Mouse (Mus musculus) left cerebral cortex, adult 6 months (tissue): ENCODE measurements around the gene Asgr2. TPM values are rescaled to one million over a fixed set of nuclear protein-coding genes. Genes with fewer than 3 reads are reported as not detected.

ENCODE experiments used
- long read RNA-seq, 2 experiments: library from polyadenylated mRNA; unstranded; transcript quantifications; one replicate each; pipeline ENCODE4 v2.0.0; 2019 to 2020
- polyA plus RNA-seq: library from polyadenylated mRNA; unstranded; fragments of <200 nt; fragmentation: Nextera tagmentation; gene quantifications from 2 replicates; pipeline ENCODE4 v1.2.3, GENCODE M21; 2021

Asgr2 gene
- polyA plus RNA-seq: not detected in 2 replicates
- long read RNA-seq, experiment 1: 0 reads
- long read RNA-seq, experiment 2: 0 reads

DNA sequence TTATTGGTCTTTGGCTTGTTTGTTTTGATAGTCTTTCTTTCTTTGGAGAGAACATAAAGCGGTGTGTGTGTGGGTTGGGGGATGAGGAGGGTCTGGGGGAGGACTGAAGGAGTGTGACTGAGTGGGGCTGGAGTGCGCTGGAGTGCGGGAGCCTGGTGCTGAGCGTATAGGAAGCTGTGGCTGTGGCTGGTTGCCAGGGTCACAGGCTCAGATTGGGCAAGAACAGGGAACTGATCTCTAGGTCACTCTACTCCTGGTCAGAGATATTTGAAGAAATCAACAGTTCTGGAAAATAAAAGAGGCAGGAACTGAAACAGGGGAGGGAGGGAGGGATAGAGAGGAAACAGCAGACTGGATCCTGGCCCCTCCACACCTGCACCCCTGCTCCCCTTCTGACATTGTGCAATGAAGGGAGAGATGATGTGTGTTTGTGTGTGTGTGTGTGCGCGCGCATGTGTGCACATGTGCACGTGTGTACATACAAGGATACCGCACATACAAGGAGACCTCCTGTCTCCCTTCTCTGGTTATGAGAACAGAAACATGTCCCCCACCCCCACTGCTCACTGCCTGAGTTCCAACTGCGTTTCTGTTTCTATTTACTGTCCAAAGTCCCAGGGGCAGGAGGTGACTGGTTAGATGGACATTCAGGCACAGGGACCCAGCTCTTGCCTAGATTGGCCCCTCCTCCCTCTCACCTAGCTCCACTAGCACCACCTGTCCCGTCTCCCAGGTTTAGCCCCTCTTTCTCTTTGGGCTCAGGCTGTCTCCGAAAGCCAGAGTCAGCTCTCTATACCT is at the start of gene Asgr2:
Gene Asgr2 (plus strand): TSS at position 659 of the 798 bp plus-strand sequence.

DNA sequence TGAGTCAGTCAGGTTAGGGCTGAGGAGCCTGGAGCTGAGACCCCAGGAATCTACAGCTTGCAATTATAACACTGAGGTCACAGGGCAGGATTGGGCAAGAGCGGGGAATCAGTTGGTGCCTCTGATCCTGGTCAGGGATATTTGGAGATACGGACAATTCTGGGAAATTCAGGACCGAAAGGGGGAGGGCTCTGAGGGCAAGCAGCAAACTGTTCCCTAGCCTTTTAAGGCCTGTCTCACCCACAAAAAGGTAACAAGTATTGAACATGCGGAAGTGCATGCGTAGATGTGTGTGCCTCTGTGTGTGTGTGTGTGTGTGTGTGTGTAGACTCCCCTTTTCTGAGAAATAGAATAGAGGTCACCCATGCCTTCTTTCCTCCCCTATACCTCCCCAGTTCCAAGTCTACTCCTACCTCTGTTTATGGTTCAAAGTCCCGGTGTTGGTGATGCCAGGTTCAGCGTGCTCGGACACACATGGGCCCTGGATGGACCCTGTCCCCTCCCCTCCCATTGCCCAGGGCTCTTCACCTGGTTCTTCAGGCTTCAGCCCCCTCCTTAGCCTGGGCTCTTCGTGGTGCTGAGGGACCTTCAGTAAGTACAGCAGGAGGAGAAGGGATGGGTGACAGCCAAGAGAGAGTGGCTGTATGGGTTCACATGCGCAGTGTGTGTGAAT is 38.4 kb upstream of the Asgr2 start, which contains the start of gene Asgr1:
Gene Asgr1 (plus strand): TSS at position 188 of the 673 bp plus-strand sequence.

DNA sequence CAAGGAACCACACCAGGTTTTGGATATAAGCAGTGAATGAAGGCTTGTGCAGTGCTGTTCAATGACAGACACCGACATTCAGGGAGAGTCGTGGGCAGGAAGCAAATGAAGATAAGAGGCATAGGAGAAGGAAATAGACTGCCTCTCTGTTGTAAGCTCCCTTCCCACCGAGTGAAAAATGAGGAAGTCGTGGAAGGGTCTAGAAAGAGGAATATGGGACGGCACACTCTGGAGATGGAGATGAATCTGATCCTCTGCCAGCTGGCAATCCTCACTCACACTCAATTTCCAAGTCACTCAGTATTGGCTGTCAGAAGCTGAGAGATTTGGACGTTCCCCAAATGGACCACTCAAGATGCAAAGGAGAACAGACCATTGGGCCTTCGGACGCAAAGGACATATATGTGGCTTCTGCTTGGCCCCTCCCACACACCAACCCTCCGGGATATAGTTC is 37.5 kb downstream of the Asgr2 start, which contains the start of gene Mgl2:
Gene Mgl2 (plus strand): TSS at position 404 of the 454 bp plus-strand sequence.

Other genes with a start within 250 kb of the Asgr2 start
- gene Plscr3, start 246.3 kb upstream of the Asgr2 start, polyA plus RNA-seq: 4.0 and 11.7 TPM in 2 replicates
- gene Tnk1, start 233.9 kb upstream of the Asgr2 start, polyA plus RNA-seq: 0.08 TPM in 1 of 2 replicates, not detected in the other
- gene Tmem95, start 214.6 kb upstream of the Asgr2 start, polyA plus RNA-seq: not detected in 2 replicates
- 0.42 and 0.43 TPM in 2 replicates for gene Kctd11, start 211.2 kb upstream of the Asgr2 start, polyA plus RNA-seq
- not detected in 2 replicates for gene Acap1, start 197.1 kb upstream of the Asgr2 start, polyA plus RNA-seq
- 0.20 and 0.37 TPM in 2 replicates for gene 2810408A11Rik, start 191.7 kb upstream of the Asgr2 start, polyA plus RNA-seq
- 8.7 and 12.8 TPM in 2 replicates for gene Neurl4, start 191.6 kb upstream of the Asgr2 start, polyA plus RNA-seq
- 19.7 and 23.9 TPM in 2 replicates for gene Gps2, start 178.8 kb upstream of the Asgr2 start, polyA plus RNA-seq
- 765 and 797 TPM in 2 replicates for gene Eif5a, start 170.7 kb upstream of the Asgr2 start, polyA plus RNA-seq
- 0.92 TPM in 1 of 2 replicates, not detected in the other for gene Ybx2, start 156.8 kb upstream of the Asgr2 start, polyA plus RNA-seq
- 0.61 and 0.64 TPM in 2 replicates for gene Slc2a4, start 144.5 kb upstream of the Asgr2 start, polyA plus RNA-seq
- not detected in 2 replicates for gene Cldn7, start 127.9 kb upstream of the Asgr2 start, polyA plus RNA-seq
- 16.4 and 21.9 TPM in 2 replicates for gene Ctdnep1, start 111.5 kb upstream of the Asgr2 start, polyA plus RNA-seq
- 112 and 113 TPM in 2 replicates for gene Elp5, start 110.1 kb upstream of the Asgr2 start, polyA plus RNA-seq
- gene Gabarap, start 101.5 kb upstream of the Asgr2 start, polyA plus RNA-seq: 291 and 457 TPM in 2 replicates
- 9.2 and 18.6 TPM in 2 replicates for gene Phf23, start 96.9 kb upstream of the Asgr2 start, polyA plus RNA-seq
- 1.6 and 4.0 TPM in 2 replicates for gene Dvl2, start 92.0 kb upstream of the Asgr2 start, polyA plus RNA-seq
- 40.5 and 55.2 TPM in 2 replicates for gene Acadvl, start 77.2 kb upstream of the Asgr2 start, polyA plus RNA-seq
- gene Dlg4, start 75.7 kb upstream of the Asgr2 start, polyA plus RNA-seq: 50.8 and 69.9 TPM in 2 replicates
- 3.1 and 3.3 TPM in 2 replicates for gene Asgr1, start 38.6 kb upstream of the Asgr2 start, polyA plus RNA-seq
- 0.83 and 1.4 TPM in 2 replicates for gene Mgl2, start 37.7 kb downstream of the Asgr2 start, polyA plus RNA-seq
- gene Clec10a, start 63.6 kb downstream of the Asgr2 start, polyA plus RNA-seq: 1.9 and 2.1 TPM in 2 replicates
- gene Slc16a11, start 120.1 kb downstream of the Asgr2 start, polyA plus RNA-seq: 5.1 and 9.8 TPM in 2 replicates
- 1.9 and 2.8 TPM in 2 replicates for gene Slc16a13, start 128.4 kb downstream of the Asgr2 start, polyA plus RNA-seq
- gene Bcl6b, start 137.2 kb downstream of the Asgr2 start, polyA plus RNA-seq: 0.37 and 0.53 TPM in 2 replicates
- 64.6 and 93.6 TPM in 2 replicates for gene 0610010K14Rik, start 145.3 kb downstream of the Asgr2 start, polyA plus RNA-seq
- gene Gm21988, start 147.2 kb downstream of the Asgr2 start, polyA plus RNA-seq: 13.1 and 15.1 TPM in 2 replicates
- gene Rnasek, start 147.2 kb downstream of the Asgr2 start, polyA plus RNA-seq: 793 and 899 TPM in 2 replicates
- gene Alox12, start 162.7 kb downstream of the Asgr2 start, polyA plus RNA-seq: 0.22 and 0.38 TPM in 2 replicates
- 0.14 and 0.26 TPM in 2 replicates for gene Alox12e, start 230.0 kb downstream of the Asgr2 start, polyA plus RNA-seq